Mouse (Mus musculus): ENCODE measurements around the gene 4931409K22Rik. TPM values are rescaled to one million over a fixed set of nuclear protein-coding genes. Genes with fewer than 3 reads are reported as not detected.
"Not testable (repeated sequence)": the region's sequence is repeated elsewhere in the genome, so short reads cannot be mapped to it uniquely, and the experiment has no call there.

Gene 4931409K22Rik
- polyA plus RNA-seq, 1 experiment, result 0.14 TPM

DNA sequence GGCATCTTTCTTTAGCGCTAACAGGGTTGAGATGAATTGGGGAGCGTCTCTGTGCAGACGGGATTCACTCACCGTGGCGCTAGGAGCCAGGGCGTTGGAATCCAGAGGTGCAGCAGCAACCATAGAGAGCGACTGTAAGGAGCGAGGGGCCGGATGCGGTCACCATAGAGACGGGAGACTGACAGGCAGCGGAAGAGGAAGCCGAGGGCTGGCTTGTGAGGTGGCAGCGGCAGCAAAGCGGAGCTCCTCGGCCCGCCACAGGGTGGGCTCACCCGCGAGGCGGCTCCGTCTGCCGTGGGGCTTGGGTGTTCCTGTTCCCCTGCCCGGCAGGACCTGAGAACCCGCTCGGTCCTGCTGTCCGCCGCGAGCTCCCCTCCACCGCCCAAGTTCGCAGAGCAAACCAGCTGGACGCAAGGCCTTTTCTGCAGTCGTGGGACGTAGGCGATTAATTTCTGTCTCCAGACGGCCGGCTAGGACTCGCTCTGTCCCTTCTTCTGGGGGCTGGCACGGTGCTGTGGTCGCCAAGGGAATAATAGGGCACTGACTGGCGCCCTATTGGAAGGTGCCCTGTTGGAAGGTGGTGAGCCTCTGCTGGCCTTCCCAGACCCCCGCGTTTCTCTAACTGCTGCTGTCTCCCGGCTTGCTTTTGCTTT lies 30.1 kb upstream of the 4931409K22Rik start, which contains the start of gene Chpf2:
TSS of gene Chpf2 (plus strand) at position 195 of the 653 bp plus-strand sequence.
- H3K27me3 ChIP-seq (replicated peaks; ENCODE audit: control insufficient read depth, insufficient read depth, low read length), result no peaks in the 10 kb centered on the region
- no peak for TF ChIP-seq POLR2A (IDR thresholded peaks at IDR 0.05; ENCODE audit: low read depth, low read length)
- TF ChIP-seq CTCF (conservative IDR thresholded peaks at IDR 0.05; ENCODE audit: insufficient read depth, insufficient read length, low read depth, low read length), result no peak
- peak within 1 kb of the TSS; percentile 80 for H3K4me3 ChIP-seq (ENCODE audit: insufficient read depth, low read depth, low read length)
- no peaks in the 10 kb centered on the region for H3K36me3 ChIP-seq (ENCODE audit: control insufficient read depth, insufficient read depth, low read length)
- DNase-seq, result peak; percentile 90
- H3K27ac ChIP-seq (ENCODE audit: insufficient read depth, low read depth, low read length), result peak within 1 kb of the TSS; percentile 44
- under 1% methylated on average over 42 of the region's 43 CpGs for WGBS
- peaks cover 9% of the 10 kb centered on the region; the same call in 1 of the 2 replicates for H3K4me1 ChIP-seq (ENCODE audit: control insufficient read depth, insufficient read depth, low read length)

DNA sequence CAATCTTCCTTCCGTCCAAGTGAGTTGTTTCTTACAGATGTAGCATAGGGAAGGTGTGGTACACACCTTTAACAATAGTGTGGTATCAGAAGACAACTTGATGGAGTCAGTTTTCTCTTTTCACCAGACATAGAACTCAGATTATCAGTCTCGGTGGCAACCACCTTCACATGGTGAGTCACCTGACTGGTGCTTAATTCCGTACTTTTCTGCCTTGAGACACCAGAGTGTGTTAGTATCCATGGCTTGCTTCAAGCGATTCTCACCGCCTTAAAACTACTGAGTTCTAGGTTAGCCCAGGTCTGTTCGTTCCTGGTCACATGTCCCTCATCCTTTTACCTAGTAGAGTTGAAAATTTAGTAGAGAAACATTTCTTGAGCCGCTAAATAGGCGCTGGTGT lies 29.5 kb upstream of the 4931409K22Rik start:
- Histone ChIP-seq H3K27me3 (replicated peaks; ENCODE audit: control insufficient read depth, insufficient read depth, low read length) (no peaks in the 10 kb centered on the region), H3K4me3 (ENCODE audit: insufficient read depth, low read depth, low read length) (peak overlapping the region; percentile 80), H3K27ac (ENCODE audit: insufficient read depth, low read depth, low read length) (peak overlapping the region; percentile 37), H3K36me3 (ENCODE audit: control insufficient read depth, insufficient read depth, low read length) (no peaks in the 10 kb centered on the region), H3K4me1 (ENCODE audit: control insufficient read depth, insufficient read depth, low read length) (peaks cover 9% of the 10 kb centered on the region; the same call in 1 of the 2 replicates)
- WGBS, result 6% methylated on average over 8 of the region's 8 CpGs
- no peak for TF ChIP-seq CTCF (conservative IDR thresholded peaks at IDR 0.05; ENCODE audit: insufficient read depth, insufficient read length, low read depth, low read length)
- TF ChIP-seq POLR2A (IDR thresholded peaks at IDR 0.05; ENCODE audit: low read depth, low read length), result no peak
- no peak for DNase-seq

DNA sequence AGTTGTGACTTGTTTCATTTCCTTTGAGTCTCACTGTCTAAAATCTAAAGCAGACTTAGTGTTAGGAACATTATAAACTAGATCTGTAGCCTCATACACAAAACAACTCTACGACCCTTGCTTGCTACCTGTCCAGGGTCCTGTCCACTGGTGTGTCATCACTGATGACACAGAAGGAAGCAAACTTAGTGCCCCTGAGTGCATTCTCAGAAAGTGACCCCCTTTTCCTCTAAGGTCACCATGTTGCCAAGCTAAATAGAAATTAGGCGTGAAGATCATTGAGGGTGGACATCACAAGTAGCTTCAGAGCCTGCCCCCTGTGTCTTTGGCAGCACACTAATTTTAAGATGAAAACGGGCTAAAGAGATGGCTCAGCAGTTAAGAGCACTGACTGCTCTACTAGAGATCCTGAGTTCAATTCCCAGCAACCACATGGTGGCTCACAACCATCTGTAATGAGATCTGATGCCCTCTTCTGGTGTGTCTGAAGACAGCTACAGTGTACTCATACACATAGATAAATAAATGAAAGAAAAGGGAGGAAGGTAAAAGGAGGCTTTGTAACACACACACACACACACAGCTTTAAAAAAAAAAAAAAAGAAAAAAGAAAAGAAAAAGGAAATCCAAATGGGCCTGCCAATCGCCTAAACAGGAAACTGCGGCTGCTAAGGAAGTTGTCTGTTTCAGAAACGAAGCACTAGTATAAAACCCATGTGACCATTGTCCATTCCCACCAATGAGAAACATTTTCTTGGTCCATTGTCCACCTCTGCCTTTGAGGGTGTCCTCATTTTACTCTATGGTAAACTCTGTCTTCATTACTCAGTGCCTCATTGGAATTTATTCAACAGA lies 21.7 kb upstream of the 4931409K22Rik start:
- peak overlapping the region; percentile 70 for H3K4me3 ChIP-seq (ENCODE audit: insufficient read depth, low read depth, low read length)
- no peak for DNase-seq
- WGBS, result 48% methylated on average over 6 of the region's 6 CpGs

DNA sequence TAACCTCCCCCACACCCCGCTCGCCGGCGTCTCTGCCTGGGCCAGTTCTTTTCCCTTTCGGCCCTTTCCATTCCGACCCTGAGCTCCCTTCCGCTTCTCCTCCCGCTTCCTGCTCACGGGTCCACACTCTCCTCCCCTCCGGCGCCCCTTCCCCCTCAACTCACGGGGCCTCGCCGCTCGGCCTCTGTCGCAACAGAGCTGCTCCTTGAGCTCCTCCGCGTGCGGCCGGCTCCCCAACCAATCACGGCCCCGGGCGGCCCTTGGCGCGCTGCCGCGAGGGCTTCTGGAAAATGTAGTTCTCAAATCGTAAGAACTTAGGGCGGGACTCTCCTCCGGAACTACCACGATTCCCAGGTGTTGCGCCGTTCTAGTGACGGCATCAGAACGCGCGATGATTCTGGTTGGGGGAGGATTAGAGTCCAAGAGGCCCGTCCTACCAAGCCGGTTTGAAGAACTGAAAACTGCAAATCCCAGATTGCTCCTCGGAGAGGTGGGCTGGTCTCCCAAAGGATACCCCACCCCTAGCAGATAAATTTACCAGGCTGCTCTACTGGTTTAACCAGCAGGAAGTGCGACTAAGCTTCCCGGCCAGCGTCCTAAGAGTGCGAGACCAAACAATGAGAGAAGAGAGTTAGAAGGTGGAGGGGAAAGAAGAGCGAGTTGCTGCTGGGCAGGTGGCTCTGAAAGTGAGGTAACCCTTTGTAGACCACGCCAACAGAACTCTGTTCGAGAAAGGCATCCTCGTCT lies 20.7 kb upstream of the 4931409K22Rik start, which contains the start of gene Abcf2:
TSS of gene Abcf2 (minus strand) at position 285 of the 747 bp plus-strand sequence.
- TF ChIP-seq POLR2A (IDR thresholded peaks at IDR 0.05; ENCODE audit: low read depth, low read length) (peak; percentile 77), CTCF (conservative IDR thresholded peaks at IDR 0.05; ENCODE audit: insufficient read depth, insufficient read length, low read depth, low read length) (no peak)
- peaks cover 9% of the 10 kb centered on the region; the same call in 1 of the 2 replicates for H3K4me1 ChIP-seq (ENCODE audit: control insufficient read depth, insufficient read depth, low read length)
- H3K27me3 ChIP-seq (replicated peaks; ENCODE audit: control insufficient read depth, insufficient read depth, low read length), result no peaks in the 10 kb centered on the region
- WGBS, result under 1% methylated on average over 48 of the region's 48 CpGs
- DNase-seq, result peak; percentile 100
- no peaks in the 10 kb centered on the region for H3K36me3 ChIP-seq (ENCODE audit: control insufficient read depth, insufficient read depth, low read length)
- peak within 1 kb of the TSS; percentile 70 for H3K4me3 ChIP-seq (ENCODE audit: insufficient read depth, low read depth, low read length)
- peak within 1 kb of the TSS; percentile 89 for H3K27ac ChIP-seq (ENCODE audit: insufficient read depth, low read depth, low read length)

More for the DNA sequence above, 21.7 kb upstream of the 4931409K22Rik start:
- Histone ChIP-seq H3K36me3 (ENCODE audit: control insufficient read depth, insufficient read depth, low read length) (no peaks in the 10 kb centered on the region), H3K4me1 (ENCODE audit: control insufficient read depth, insufficient read depth, low read length) (peaks cover 9% of the 10 kb centered on the region; the same call in 1 of the 2 replicates), H3K27me3 (replicated peaks; ENCODE audit: control insufficient read depth, insufficient read depth, low read length) (no peaks in the 10 kb centered on the region), H3K27ac (ENCODE audit: insufficient read depth, low read depth, low read length) (peak overlapping the region; percentile 89)
- TF ChIP-seq POLR2A (IDR thresholded peaks at IDR 0.05; ENCODE audit: low read depth, low read length) (no peak), CTCF (conservative IDR thresholded peaks at IDR 0.05; ENCODE audit: insufficient read depth, insufficient read length, low read depth, low read length) (no peak)

DNA sequence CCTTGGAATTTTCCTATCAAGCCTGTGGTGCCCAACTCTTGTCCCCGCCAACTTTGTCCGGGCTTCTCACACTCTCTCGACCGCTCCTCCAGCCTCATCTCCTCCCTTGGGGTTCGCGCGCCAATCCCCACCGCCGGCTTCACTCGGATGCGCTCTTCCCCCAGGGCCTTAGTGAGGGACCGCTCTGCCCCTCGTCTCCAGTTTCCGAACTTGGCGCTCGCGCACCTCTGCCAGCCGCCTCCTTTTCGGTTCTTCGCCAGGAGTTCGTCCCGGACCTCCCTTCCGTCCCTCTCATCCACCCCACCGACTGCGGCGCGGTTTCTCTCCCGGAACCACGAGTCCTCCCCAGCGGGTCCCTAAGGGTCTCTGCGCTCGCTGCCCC lies 20.2 kb upstream of the 4931409K22Rik start:
- Histone ChIP-seq H3K36me3 (ENCODE audit: control insufficient read depth, insufficient read depth, low read length) (no peaks in the 10 kb centered on the region), H3K27me3 (replicated peaks; ENCODE audit: control insufficient read depth, insufficient read depth, low read length) (no peaks in the 10 kb centered on the region), H3K4me1 (ENCODE audit: control insufficient read depth, insufficient read depth, low read length) (peaks cover 9% of the 10 kb centered on the region; the same call in 1 of the 2 replicates), H3K27ac (ENCODE audit: insufficient read depth, low read depth, low read length) (no peak overlapping the region), H3K4me3 (ENCODE audit: insufficient read depth, low read depth, low read length) (peak overlapping the region; percentile 67)
- DNase-seq, result no peak
- WGBS, result under 1% methylated on average over 32 of the region's 32 CpGs
- TF ChIP-seq POLR2A (IDR thresholded peaks at IDR 0.05; ENCODE audit: low read depth, low read length) (no peak), CTCF (conservative IDR thresholded peaks at IDR 0.05; ENCODE audit: insufficient read depth, insufficient read length, low read depth, low read length) (no peak)

DNA sequence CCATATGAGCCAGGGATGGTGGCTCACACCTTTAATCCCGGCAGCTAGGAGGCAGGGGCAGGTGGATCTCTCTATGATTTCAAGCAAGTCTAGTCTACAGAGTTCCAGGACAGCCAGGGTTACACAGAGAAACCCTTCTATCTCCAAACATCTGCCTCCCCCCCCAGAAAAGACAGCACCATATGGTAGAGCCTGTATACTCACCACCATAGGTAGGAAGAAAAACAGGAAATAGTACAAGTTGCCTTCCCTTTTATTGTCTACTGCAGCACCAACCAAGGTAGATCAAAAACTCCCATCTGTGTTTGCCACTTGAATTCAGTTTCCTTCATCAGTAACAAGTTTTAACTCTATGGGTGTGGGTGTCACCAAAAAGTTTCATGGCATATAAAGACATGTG lies 19.3 kb upstream of the 4931409K22Rik start:
- peaks cover 9% of the 10 kb centered on the region; the same call in 1 of the 2 replicates for H3K4me1 ChIP-seq (ENCODE audit: control insufficient read depth, insufficient read depth, low read length)
- TF ChIP-seq POLR2A (IDR thresholded peaks at IDR 0.05; ENCODE audit: low read depth, low read length) (no peak), CTCF (conservative IDR thresholded peaks at IDR 0.05; ENCODE audit: insufficient read depth, insufficient read length, low read depth, low read length) (no peak)
- no peaks in the 10 kb centered on the region for H3K36me3 ChIP-seq (ENCODE audit: control insufficient read depth, insufficient read depth, low read length)
- 82% methylated on average over 1 of the region's 1 CpGs for WGBS
- no peak overlapping the region for H3K27ac ChIP-seq (ENCODE audit: insufficient read depth, low read depth, low read length)
- no peaks in the 10 kb centered on the region for H3K27me3 ChIP-seq (replicated peaks; ENCODE audit: control insufficient read depth, insufficient read depth, low read length)
- DNase-seq, result no peak
- no peak overlapping the region for H3K4me3 ChIP-seq (ENCODE audit: insufficient read depth, low read depth, low read length)

DNA sequence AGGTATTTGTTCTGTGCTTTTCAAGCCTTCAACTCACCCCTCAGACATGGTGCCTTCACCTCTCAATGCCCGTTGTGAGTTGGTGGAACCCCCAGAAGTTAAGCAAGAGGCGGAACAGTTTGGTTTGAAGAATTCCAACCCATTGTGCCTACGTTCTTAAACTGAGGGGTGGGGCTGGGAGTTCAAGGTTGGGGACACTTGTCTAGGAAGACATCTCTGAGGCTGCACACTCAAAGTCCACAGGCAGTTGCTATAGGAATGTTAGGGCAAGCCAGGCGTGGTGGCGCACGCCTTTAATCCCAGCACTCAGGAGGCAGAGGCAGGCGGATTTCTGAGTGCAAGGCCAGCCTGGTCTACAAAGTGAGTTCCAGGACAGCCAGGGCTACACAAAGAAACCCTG lies 1.3 kb downstream of the 4931409K22Rik start:
- not testable (repeated sequence) for H3K36me3 ChIP-seq (ENCODE audit: control insufficient read depth, insufficient read depth, low read length); H3K4me3 ChIP-seq (ENCODE audit: insufficient read depth, low read depth, low read length); H3K27me3 ChIP-seq (replicated peaks; ENCODE audit: control insufficient read depth, insufficient read depth, low read length); DNase-seq; H3K27ac ChIP-seq (ENCODE audit: insufficient read depth, low read depth, low read length); H3K4me1 ChIP-seq (ENCODE audit: control insufficient read depth, insufficient read depth, low read length)
- whole genome bisulfite sequencing, result 98% methylated on average over 7 of the region's 7 CpGs
